In the genomic region with DNA sequence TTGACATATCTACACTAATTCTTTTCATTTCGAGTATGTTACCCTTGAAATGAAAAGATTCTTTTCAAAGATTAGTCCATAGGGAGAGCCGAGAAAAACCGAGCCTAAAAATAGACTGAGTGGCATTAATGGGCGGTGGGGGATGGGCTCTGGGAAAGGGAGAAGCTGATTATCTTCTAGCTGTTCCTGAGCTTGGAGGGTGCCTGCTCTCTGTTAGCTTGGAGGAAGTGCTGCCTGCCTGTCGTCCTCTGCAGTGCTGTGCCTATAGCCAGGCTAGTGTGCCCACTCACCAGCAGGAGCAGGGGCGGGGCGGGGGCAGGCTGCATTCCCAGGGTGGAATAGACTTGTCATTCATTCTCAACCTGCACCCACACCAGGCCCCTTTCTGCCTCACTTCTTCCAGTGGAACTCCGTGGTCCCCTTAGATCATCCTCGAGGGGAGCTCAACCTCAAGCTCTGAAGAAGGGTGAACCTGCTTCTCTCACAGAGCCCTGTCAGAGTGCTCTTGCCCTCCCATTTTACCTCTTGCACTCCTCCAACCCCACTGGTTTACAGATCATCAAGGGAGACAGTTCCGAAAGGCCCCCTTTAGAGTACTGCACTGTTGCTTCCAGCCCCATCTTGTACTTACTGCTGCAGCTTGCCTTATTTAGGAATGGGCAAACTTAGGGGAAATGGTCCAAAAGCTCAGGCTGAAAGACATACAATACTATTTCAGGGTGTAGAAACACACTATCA, we compare ENCODE assay signal across 11 mouse cellular contexts.
DNase-seq lines count a peak whose midpoint lies in the region; ATAC-seq lines count a peak whose summit lies in the region.
"Had no signal": no experiment of that assay in that cellular context is flagged by ENCODE, and none has a peak within 500 bp of the region (broad histone marks: within the 10 kb centered on the region; RNA-seq: fewer than 3 reads in every experiment).

No protein-coding gene starts in this region.

- peak; percentile 75; the same call in 1 of the 2 replicates for ATAC-seq in heart, embryonic 12.5 days (ENCODE audit: insufficient number of reproducible peaks, low FRiP score)
- ATAC-seq in forebrain, embryonic 14.5 days, result peak; percentile 75
- peak; percentile 90 for ATAC-seq in midbrain, embryonic 16.5 days
- no peak for ATAC-seq in cerebellum, adult (ENCODE audit: insufficient number of reproducible peaks, low FRiP score, low TSS enrichment)
- no peak for ATAC-seq in inflammation-experienced regulatory T-cells, adult 6 months

- peak overlapping the region; percentile 24 for H3K27ac ChIP-seq in heart, embryonic 12.5 days (ENCODE audit: poor library complexity, severe bottlenecking)
- H3K27ac ChIP-seq in forebrain, embryonic 14.5 days (ENCODE audit: low read depth, low read length), result peak overlapping the region; percentile 49; the same call in 1 of the 2 replicates
- peak overlapping the region; percentile 55 for H3K27ac ChIP-seq in midbrain, embryonic 16.5 days (ENCODE audit: low read length)
- H3K27ac ChIP-seq: embryonic facial prominence, embryonic 12.5 days; macrophage had no signal

- peak overlapping the region; percentile 24 for H3K4me2 ChIP-seq in heart, embryonic 12.5 days
- no peak overlapping the region for H3K4me2 ChIP-seq in forebrain, embryonic 14.5 days (ENCODE audit: low read length)
- peak overlapping the region; percentile 14 for H3K4me2 ChIP-seq in midbrain, embryonic 16.5 days (ENCODE audit: low read length)
- H3K4me2 ChIP-seq: embryonic facial prominence, embryonic 12.5 days had no signal

- no peak overlapping the region for H3K4me3 ChIP-seq in heart, embryonic 12.5 days
- no peak overlapping the region for H3K4me3 ChIP-seq in forebrain, embryonic 14.5 days (ENCODE audit: low read depth, low read length)
- H3K4me3 ChIP-seq in midbrain, embryonic 16.5 days (ENCODE audit: low read depth, low read length), result no peak overlapping the region
- H3K4me3 ChIP-seq: embryonic facial prominence, embryonic 12.5 days had no signal

- no peaks in the 10 kb centered on the region for H3K27me3 ChIP-seq in heart, embryonic 12.5 days (replicated peaks)
- no peaks in the 10 kb centered on the region for H3K27me3 ChIP-seq in forebrain, embryonic 14.5 days (replicated peaks; ENCODE audit: control insufficient read depth, insufficient read depth, low read length)
- no peaks in the 10 kb centered on the region for H3K27me3 ChIP-seq in midbrain, embryonic 16.5 days (ENCODE audit: control insufficient read depth, insufficient read depth, low read depth, low read length)
- H3K27me3 ChIP-seq: CH12.LX; embryonic facial prominence, embryonic 12.5 days had no signal

- no peak for DNase-seq in heart, postnatal 4 days
- peak; percentile 72 for DNase-seq in forebrain, embryonic 14.5 days (ENCODE audit: low spot score)
- peak; percentile 66 to 84 for DNase-seq in left cerebral cortex, adult 18-20 months (ENCODE audit: low spot score in 2 of 2)
- no peak for DNase-seq in spleen, postnatal 36 days (ENCODE audit: low spot score in 2 of 2)

- WGBS in heart, embryonic 12.5 days, result 16% methylated on average over 10 of the region's 10 CpGs
- WGBS in forebrain, embryonic 14.5 days, result 17% methylated on average over 10 of the region's 10 CpGs
- 24% methylated on average over 10 of the region's 10 CpGs for WGBS in midbrain, embryonic 16.5 days

- no peak overlapping the region for H3K9ac ChIP-seq in heart, embryonic 12.5 days
- H3K9ac ChIP-seq in forebrain, embryonic 14.5 days (ENCODE audit: low read length), result no peak overlapping the region
- peak overlapping the region; percentile 56 for H3K9ac ChIP-seq in midbrain, embryonic 16.5 days (ENCODE audit: low read depth, low read length)
- H3K9ac ChIP-seq: embryonic facial prominence, embryonic 12.5 days had no signal

- no peaks in the 10 kb centered on the region for H3K36me3 ChIP-seq in heart, embryonic 12.5 days
- no peaks in the 10 kb centered on the region for H3K36me3 ChIP-seq in forebrain, embryonic 14.5 days (ENCODE audit: control insufficient read depth, insufficient read depth, low read length)
- H3K36me3 ChIP-seq in midbrain, embryonic 16.5 days (ENCODE audit: control insufficient read depth, insufficient read depth, low read length), result no peaks in the 10 kb centered on the region
- H3K36me3 ChIP-seq: embryonic facial prominence, embryonic 12.5 days had no signal

- peaks cover 13% of the 10 kb centered on the region for H3K4me1 ChIP-seq in heart, embryonic 12.5 days (replicated peaks)
- peaks cover 5% of the 10 kb centered on the region for H3K4me1 ChIP-seq in forebrain, embryonic 14.5 days (ENCODE audit: control insufficient read depth, insufficient read depth, low read length)
- H3K4me1 ChIP-seq in midbrain, embryonic 16.5 days (ENCODE audit: control insufficient read depth, insufficient read depth, low read length), result peaks cover 10% of the 10 kb centered on the region

- no peaks in the 10 kb centered on the region for H3K9me3 ChIP-seq in heart, embryonic 12.5 days (replicated peaks)
- no peaks in the 10 kb centered on the region for H3K9me3 ChIP-seq in forebrain, embryonic 14.5 days (replicated peaks; ENCODE audit: control insufficient read depth, low read length)
- H3K9me3 ChIP-seq in midbrain, embryonic 16.5 days (replicated peaks; ENCODE audit: control insufficient read depth, low read length, poor library complexity, severe bottlenecking), result no peaks in the 10 kb centered on the region
- H3K9me3 ChIP-seq: embryonic facial prominence, embryonic 12.5 days had no signal

Comparison
In these comparisons a context has a peak if more than half of its experiments do, and no peak if none do; other contexts are left out.
1. ATAC-seq: peak in heart, embryonic 12.5 days (single experiment), forebrain, embryonic 14.5 days (single experiment) and midbrain, embryonic 16.5 days (single experiment); none in cerebellum, adult (single experiment) and inflammation-experienced regulatory T-cells, adult 6 months (single experiment).
2. DNase-seq: peak in forebrain, embryonic 14.5 days (single experiment) and left cerebral cortex, adult 18-20 months (2 of 2); none in heart, postnatal 4 days (single experiment) and spleen, postnatal 36 days (0 of 2).
3. Peak in every context shown above with its lines, with median percentiles within 50 percentile points of each other: H3K27ac ChIP-seq.